Mouse (Mus musculus) left cerebral cortex, adult 2 months (tissue): ENCODE results near the gene Acap1. TPM values are rescaled to one million over a fixed set of nuclear protein-coding genes. Genes with fewer than 3 reads are reported as not detected.
A peak's percentile ranks its signal among the peaks of the same experiment; 100 is the strongest.

ENCODE experiments used
- DNase-seq, 2 experiments: peaks; one replicate each; pipeline ENCODE4 v3.0.0; 2021 to 2022; ENCODE audit warnings: low spot score in 2 of 2, mixed read lengths in 1 of 2; ENCODE audit errors: extremely low spot score in 1 of 2
- H3K27ac ChIP-seq: fragments of 200-600 bp; 2 replicates; pipeline ENCODE4 v1.8.1; 2022
- H3K4me3 ChIP-seq: fragments of 200-600 bp; 2 replicates; pipeline ENCODE4 v1.8.1; 2022
- CTCF ChIP-seq: fragments of 200-600 bp; IDR thresholded peaks from 2 replicates; pipeline ENCODE4 v1.8.1; 2022; ENCODE audit warnings: antibody characterized with exemption, mild to moderate bottlenecking, moderate library complexity
- intact Hi-C: fragments of 180-260 bp; cut with DNase I; formaldehyde crosslinking; loops from one replicate; pipeline ENCODE4 v1.15.1; 2025
- total RNA-seq, 2 experiments: library from RNA; stranded (reverse); gene quantifications; 2 replicates each; pipeline ENCODE4 v1.2.3; 2021

The Acap1 gene
- total RNA-seq, 2 experiments from 2014 or later, result not detected

- Histone ChIP-seq H3K27ac (no peak within 1 kb of the TSS), H3K4me3 (no peak within 1 kb of the TSS)
- no peak for TF ChIP-seq CTCF
- intact Hi-C loops, result no loop called here
- DNase-seq, result no peak
Measured at GRCm38 (mm10) chr11:69858113-69858998, 37.0 kb downstream of the Acap1 start, which contains the start of gene Tnk1. TSS of gene Tnk1 (minus strand) at chr11:69858730.

GRCm38 (mm10) chr11:69855347-69855746, 40.0 kb downstream of the Acap1 start:
- intact Hi-C loops, result no loop called here
- peak; percentile 46 for TF ChIP-seq CTCF
- Histone ChIP-seq H3K27ac (no peak overlapping the region), H3K4me3 (no peak overlapping the region)
- no peak for DNase-seq

DNA sequence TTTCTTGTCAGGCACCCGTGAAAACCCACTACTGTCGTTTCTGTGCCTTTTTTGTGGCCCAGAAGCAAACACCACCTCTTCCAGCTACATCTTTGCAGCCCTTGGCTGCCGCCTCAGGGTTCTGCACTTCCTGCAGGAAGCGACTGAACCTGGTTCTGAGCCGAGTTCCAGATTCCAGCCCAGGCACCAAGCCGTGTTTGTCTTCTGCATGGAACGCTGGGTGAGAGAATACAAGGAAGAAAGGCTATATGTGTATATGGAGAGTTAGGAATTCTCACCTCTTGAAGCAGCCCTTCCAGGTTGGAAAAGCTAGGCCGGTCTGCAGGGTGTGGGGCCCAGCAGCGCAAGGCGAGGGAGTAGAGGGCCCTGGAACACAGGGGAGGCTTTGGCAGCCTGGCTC, 40.7 kb downstream of the Acap1 start:
- TF ChIP-seq CTCF, result no peak
- no peak for DNase-seq
- H3K4me3 ChIP-seq, result no peak overlapping the region
- H3K27ac ChIP-seq, result no peak overlapping the region
- intact Hi-C loops, result no loop called here

- TF ChIP-seq CTCF, result no peak
- Histone ChIP-seq H3K27ac (no peak overlapping the region), H3K4me3 (no peak overlapping the region)
- intact Hi-C loops, result no loop called here
- no peak for DNase-seq
Measured at GRCm38 (mm10) chr11:69853994-69854393, 41.3 kb downstream of the Acap1 start.

DNA sequence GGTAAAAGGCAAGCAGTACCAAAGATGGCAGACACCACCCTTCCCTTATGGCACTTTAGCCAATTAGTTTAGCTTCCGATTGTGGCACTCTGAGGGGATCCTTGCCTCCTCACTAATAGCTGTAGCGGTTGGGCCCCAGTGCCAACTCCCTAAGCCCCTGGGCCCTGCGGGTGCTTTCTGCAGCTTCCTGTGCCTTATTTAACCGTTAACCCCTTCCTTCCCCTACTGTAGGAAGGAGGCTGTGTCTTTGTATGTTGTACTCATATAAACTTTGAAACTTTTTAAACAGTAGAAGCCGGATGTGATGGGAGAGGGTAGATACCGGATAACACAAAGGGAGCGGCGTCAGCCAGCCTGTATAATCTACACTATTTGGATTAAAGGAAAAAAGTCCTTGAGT, 44.6 kb downstream of the Acap1 start:
- no peak for TF ChIP-seq CTCF
- Histone ChIP-seq H3K27ac (no peak overlapping the region), H3K4me3 (no peak overlapping the region)
- intact Hi-C loops, result no loop called here
- no peak for DNase-seq

DNA sequence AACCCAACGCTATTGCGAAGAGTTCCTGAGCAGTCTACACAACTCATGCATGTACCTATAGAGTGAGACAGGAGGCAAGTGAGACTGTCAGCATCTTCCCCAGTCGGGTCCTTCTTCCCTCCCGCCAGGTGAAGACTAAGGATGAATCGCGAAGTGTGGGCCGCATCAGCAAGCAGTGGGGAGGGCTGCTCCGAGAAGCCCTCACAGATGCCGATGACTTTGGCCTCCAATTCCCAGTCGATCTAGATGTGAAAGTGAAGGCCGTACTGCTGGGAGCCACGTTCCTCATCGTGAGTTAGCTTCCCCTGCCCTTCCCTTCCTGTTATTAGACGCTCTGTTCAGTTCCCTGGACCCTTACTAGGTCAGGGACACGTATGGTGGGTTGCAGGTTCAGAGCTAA, 45.5 kb downstream of the Acap1 start:
- intact Hi-C loops, result no loop called here
- no peak for DNase-seq
- H3K27ac ChIP-seq, result no peak overlapping the region
- no peak overlapping the region for H3K4me3 ChIP-seq
- no peak for TF ChIP-seq CTCF

DNA sequence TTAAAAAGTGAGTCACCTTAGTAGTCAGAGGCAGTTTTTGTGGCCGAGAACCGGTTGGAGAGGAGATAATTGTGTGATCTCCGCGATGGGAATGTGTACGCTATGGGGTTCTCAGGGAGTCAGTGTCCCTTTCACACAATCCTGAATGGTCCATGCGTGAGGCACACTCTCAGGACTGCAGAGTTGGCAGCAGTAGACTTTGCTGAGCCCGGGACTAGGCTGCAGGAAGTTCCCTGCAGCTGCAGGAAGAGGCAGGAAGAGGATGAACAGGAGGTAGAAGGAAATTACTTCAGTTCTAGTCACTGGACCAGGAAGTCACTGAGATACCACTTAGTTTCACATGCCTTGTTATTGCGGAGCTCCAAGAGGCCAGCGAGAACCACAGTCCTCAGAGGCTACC, 46.2 kb downstream of the Acap1 start:
- intact Hi-C loops, result no loop called here
- Histone ChIP-seq H3K27ac (no peak overlapping the region), H3K4me3 (no peak overlapping the region)
- TF ChIP-seq CTCF, result no peak
- DNase-seq, result no peak

GRCm38 (mm10) chr11:69848021-69848420, 47.3 kb downstream of the Acap1 start:
- no peak for DNase-seq
- Histone ChIP-seq H3K27ac (no peak overlapping the region), H3K4me3 (no peak overlapping the region)
- no peak for TF ChIP-seq CTCF
- intact Hi-C loops, result no loop called here

- intact Hi-C loops, result no loop called here
- Histone ChIP-seq H3K4me3 (peak overlapping the region; percentile 82), H3K27ac (peak overlapping the region; percentile 88)
- no peak for DNase-seq
- no peak for TF ChIP-seq CTCF
Measured at GRCm38 (mm10) chr11:69846738-69847688, 48.3 kb downstream of the Acap1 start.

GRCm38 (mm10) chr11:69846198-69846680, 49.1 kb downstream of the Acap1 start, which contains the start of gene Plscr3:
TSS of gene Plscr3 (plus strand) at chr11:69846376.
- peak within 1 kb of the TSS; percentile 88 for H3K27ac ChIP-seq
- intact Hi-C loops, result no loop called here
- H3K4me3 ChIP-seq, result peak within 1 kb of the TSS; percentile 82
- DNase-seq, result peak; percentile 87 to 90
- no peak for TF ChIP-seq CTCF

DNA sequence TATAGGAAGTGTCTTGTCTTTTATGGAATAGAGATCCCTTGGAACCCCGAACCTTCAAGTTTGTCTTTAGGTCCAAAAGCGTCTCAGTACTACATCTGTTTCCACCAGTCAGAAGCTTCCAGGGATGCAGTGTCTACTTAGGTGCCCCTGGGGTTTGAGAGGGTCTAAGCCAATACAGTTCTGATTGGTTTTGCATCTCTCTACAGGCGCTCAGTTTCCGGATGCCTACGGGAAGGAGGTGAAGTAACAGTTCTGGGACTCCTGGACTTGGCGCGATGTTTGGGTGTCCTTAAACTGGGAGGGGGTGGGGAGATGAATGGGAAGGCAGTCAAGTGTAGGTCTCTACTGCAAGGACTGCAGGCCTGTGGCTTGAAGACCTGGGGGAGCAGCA, 56.6 kb downstream of the Acap1 start:
- Histone ChIP-seq H3K27ac (peak overlapping the region; percentile 94), H3K4me3 (peak overlapping the region; percentile 67)
- intact Hi-C loops, result loop anchor here (5.0 kb wide), 2 partner anchors 64 to 156 kb away; partner anchors contain the start of genes 2810408A11Rik, Neurl4 and Senp3
- DNase-seq, result no peak
- no peak for TF ChIP-seq CTCF
